Mouse (Mus musculus) kidney, adult 11 months (tissue): ENCODE results near the gene Has3.
"Not testable (repeated sequence)": the region's sequence is repeated elsewhere in the genome, so short reads cannot be mapped to it uniquely, and the experiment has no call there.

Experiments
- DNase-seq: peaks from one replicate; pipeline ENCODE4 v3.0.0; 2022

The Has3 gene

GRCm38 (mm10) chr8:106887336-106888189, 17.5 kb downstream of the Has3 start:
- peak; percentile 52 for DNase-seq

GRCm38 (mm10) chr8:106888803-106889202, 18.8 kb downstream of the Has3 start:
- no peak for DNase-seq

- DNase-seq: no peak
Observed at GRCm38 (mm10) chr8:106892210-106892805, 22.3 kb downstream of the Has3 start.

- no peak for DNase-seq
Observed at GRCm38 (mm10) chr8:106892806-106893451, 22.9 kb downstream of the Has3 start.

- DNase-seq: peak; percentile 80
Observed at GRCm38 (mm10) chr8:106893481-106894156, 23.6 kb downstream of the Has3 start, which contains the start of gene Utp4. TSS of gene Utp4 (plus strand) at chr8:106893636.

GRCm38 (mm10) chr8:106899473-106899872, 29.4 kb downstream of the Has3 start:
- no peak for DNase-seq

- no peak for DNase-seq
Observed at GRCm38 (mm10) chr8:106905727-106906480, 35.9 kb downstream of the Has3 start.

GRCm38 (mm10) chr8:106906635-106907034, 36.6 kb downstream of the Has3 start:
- DNase-seq: no peak

- no peak for DNase-seq
Observed at GRCm38 (mm10) chr8:106907450-106907849, 37.4 kb downstream of the Has3 start.

- no peak for DNase-seq
Observed at GRCm38 (mm10) chr8:106908291-106908690, 38.2 kb downstream of the Has3 start.

- no peak for DNase-seq
Observed at GRCm38 (mm10) chr8:106913631-106914030, 43.6 kb downstream of the Has3 start.

GRCm38 (mm10) chr8:106919721-106920394, 49.8 kb downstream of the Has3 start:
- no peak for DNase-seq

GRCm38 (mm10) chr8:106920395-106920741, 50.3 kb downstream of the Has3 start:
- DNase-seq: no peak

GRCm38 (mm10) chr8:106924057-106924456, 54.0 kb downstream of the Has3 start:
- DNase-seq: no peak

GRCm38 (mm10) chr8:106924904-106925349, 54.9 kb downstream of the Has3 start:
- DNase-seq: no peak

- no peak for DNase-seq
Observed at GRCm38 (mm10) chr8:106925446-106925845, 55.4 kb downstream of the Has3 start.

- no peak for DNase-seq
Observed at GRCm38 (mm10) chr8:106927247-106927646, 57.2 kb downstream of the Has3 start.

GRCm38 (mm10) chr8:106928182-106928581, 58.1 kb downstream of the Has3 start:
- not testable (repeated sequence) for DNase-seq

- DNase-seq: peak; percentile 81
Observed at GRCm38 (mm10) chr8:106929155-106929913, 59.3 kb downstream of the Has3 start.

- no peak for DNase-seq
Observed at GRCm38 (mm10) chr8:106929921-106930320, 59.9 kb downstream of the Has3 start.
